Mouse (Mus musculus) brain, embryonic 18.5 days (tissue): ENCODE measurements around the gene Serpina6.
"Not testable (repeated sequence)": the region's sequence is repeated elsewhere in the genome, so short reads cannot be mapped to it uniquely, and the experiment has no call there.

ENCODE experiments used
- DNase-seq: peaks from one replicate; pipeline ENCODE4 v3.0.0-alpha.2; 2012; ENCODE audit warnings: low read depth, low spot score

Serpina6 gene

DNA sequence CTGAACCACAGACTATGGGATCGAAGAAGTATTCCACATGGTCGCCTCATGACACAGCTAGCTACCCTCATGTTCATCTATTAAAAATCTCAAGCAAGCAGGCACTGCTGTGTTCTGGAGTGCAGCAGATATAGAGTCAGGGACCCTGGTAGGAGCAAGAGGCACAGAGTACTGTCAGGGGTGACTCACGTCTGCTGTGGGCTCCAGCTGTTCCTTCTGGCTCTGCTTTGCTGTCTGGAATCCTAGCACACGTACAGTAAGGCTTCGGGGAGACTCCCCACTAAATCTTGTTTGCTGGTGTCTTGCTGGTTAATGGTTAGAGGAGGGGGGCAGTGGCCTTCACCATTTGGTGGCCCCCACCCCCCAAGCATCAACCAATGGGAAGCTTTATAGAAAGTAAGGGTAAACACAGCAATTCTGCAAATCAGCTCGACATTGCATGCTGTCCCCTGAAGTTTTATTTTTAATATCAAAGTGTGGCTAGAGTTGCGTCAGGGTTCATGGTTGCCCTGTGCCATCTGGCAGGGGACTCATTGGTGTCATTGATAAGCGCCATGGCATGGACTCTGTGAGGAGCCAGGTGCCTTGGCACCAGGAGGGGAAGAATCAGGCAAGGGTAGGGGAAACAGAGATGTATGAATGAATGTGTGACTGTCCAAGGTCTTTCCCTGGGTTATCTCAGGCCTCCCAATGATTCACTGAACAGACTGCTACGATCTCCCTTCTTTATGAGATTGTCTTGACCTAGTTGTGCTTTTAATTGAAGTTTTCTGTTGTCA, at the start of gene Serpina6:
TSS of gene Serpina6 (minus strand) at position 365 of the 779 bp plus-strand sequence.
- no peak for DNase-seq

DNA sequence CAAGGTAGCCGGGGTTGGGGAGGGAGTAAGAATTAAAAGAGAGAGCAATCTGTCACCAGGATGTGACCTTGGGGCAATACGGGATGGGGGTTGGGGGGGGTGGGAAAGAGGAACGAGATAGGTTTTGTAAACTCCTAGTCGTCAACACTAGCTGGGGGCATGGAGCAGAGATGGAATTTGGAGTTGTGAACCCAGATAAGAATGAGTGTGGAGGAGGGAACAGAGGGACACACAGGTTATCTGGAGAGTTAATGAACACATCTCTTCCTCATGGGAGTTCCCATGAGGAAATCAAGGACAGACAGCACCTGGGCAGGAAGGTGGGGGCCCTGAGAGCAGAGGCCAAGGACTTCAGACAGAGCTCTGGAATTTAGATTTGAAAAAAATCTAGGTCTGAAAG, 49.1 kb upstream of the Serpina6 start:
- DNase-seq = no peak

GRCm38 (mm10) chr12:103705547-103705946, 48.5 kb upstream of the Serpina6 start:
- no peak for DNase-seq

GRCm38 (mm10) chr12:103700144-103700750, 43.2 kb upstream of the Serpina6 start:
- DNase-seq = no peak

GRCm38 (mm10) chr12:103695429-103695828, 38.4 kb upstream of the Serpina6 start, which contains the start of gene Serpina1f:
Gene Serpina1f, minus strand, starts transcription at chr12:103695529.
- no peak for DNase-seq

GRCm38 (mm10) chr12:103688221-103688814, 31.3 kb upstream of the Serpina6 start:
- DNase-seq = no peak

GRCm38 (mm10) chr12:103687021-103687420, 30.0 kb upstream of the Serpina6 start:
- no peak for DNase-seq

- no peak for DNase-seq
Observed at GRCm38 (mm10) chr12:103686050-103686449, 29.0 kb upstream of the Serpina6 start.

DNA sequence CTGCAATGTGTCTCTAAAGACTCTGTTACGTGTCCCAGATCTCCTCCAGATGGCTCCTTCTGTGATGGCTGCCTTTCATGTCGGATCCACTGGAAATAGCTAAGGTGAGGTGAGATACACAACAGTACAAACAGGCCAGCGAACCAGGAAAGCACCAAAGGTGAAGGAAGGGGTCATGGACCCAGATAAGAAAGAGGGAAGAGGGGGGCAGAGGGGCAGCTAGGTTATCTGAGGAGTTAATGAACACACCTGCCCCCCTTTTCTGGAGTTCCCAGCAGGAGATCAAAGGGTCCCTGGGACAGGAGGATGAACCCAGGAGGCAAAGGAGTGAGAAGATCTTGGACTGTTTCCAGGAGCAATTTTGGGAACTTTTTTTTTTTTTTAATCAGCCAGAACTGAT, 28.4 kb upstream of the Serpina6 start:
- no peak for DNase-seq

DNA sequence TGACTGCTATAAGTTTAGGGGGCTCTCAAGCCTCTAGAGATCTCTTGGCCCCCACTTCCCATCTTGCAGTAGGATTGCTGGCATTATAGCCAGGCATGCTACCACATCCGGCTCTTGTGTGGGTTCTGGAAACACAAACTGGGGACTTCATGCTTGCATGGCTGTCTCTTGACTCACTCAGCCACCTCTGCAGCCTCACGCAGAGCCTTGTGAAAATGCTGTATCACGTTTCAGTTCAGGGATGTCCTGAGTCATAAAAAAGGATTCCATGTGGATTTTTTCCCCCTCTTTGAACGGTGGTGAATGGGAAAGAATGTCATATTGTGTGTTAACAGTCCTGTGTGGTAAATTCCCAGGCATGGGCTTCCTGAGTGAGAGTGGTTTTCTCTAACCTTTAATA, 26.8 kb upstream of the Serpina6 start:
- DNase-seq = no peak

DNA sequence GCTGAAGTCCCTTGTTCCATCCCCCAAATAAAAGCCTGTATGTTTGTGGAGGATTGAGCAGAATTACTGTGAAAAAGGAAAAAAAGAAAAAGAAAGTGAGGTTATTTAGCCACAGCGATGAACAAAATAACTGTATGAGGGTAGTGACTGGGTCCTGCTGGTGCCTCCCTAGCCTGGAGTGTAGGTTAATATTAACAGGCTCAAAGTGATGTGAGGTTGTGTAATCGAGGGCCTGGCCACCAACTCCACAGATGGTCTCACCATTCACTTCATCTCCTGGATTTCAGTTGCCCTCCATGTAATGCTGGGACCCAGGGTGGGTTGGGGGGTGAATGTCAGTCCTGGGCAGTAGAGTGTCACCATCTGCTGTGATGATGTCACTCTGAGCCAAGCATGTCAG, 24.7 kb upstream of the Serpina6 start:
- no peak for DNase-seq

DNA sequence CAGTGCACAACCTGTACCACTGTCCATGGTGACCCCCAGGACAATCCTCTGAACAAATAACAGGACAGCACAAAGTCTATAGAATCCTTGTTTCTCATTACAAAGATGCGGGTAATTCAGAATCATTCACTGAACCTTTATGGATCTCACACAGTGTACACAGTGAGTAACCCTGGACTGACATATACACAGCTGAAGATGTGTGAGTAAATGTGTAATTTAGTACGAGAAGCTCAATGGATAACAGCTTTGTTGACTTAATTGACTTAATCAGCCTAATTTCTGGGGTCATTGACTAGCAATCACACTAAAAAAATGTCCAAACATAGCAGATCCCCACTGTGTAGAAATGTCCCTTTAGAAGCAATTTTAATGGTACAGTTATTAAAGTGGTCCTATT, 24.2 kb upstream of the Serpina6 start:
- DNase-seq = no peak

DNA sequence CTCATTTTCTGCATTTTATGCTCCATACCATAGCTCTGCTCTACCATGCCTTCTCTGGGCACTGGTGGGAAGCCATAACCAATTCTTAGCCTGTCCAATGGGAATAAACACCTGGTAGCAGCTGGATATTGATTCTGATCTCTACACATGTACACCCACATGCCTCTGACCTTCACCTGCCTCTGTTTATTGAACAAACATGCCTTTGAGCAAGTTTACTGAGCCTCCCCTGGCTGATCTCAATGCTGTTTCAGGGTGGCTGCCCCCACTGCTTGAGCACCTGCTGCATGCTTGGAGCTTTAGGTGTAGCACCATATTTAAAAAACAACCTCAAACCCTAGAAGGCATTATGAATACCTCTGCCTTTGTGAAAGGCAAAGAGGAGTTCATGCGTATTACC, 22.8 kb upstream of the Serpina6 start:
- DNase-seq = not testable (repeated sequence)

DNA sequence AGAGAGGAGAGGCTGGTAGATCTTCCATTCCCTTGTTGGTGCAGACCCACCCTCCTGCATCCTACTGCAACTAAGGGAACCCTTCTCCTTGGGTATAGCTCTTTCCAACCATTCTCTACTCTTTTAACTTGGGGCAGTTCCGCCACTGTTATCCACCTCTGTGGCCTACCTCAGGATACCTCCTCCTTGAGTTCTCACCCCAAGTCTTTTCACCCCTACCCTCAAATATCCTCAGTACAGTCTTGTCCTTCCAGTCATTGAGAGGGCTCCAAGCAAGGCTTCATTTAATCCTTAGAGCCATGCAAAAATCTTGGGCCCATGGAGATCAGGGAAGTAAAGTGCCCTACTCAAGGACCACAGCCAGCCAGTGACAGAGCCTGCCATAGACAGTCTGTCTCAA, 19.0 kb upstream of the Serpina6 start, which contains the start of gene Serpina16:
TSS of gene Serpina16 (minus strand) at position 101 of the 400 bp plus-strand sequence.
- DNase-seq = no peak

DNA sequence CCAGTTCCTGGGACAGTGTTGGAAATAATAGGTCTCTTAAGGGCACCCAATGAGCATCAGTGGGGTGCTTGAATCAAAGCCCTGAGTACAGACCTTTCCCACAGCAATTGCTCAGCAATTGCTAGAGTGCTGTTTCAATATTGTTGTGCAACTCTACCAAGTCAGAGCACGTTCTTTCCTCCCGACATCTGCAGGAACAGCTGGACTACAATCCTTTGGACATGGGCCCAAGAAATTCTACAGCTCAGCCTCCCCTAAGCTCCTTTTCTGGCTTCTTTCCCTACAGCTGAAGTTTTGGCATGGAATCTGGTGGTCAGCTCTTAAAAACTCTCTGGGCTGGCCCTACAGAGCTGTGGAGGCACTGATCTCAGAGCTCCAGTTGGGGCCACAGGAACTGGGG, 16.2 kb upstream of the Serpina6 start:
- DNase-seq = no peak

- no peak for DNase-seq
Observed at GRCm38 (mm10) chr12:103671483-103671882, 14.5 kb upstream of the Serpina6 start.

DNA sequence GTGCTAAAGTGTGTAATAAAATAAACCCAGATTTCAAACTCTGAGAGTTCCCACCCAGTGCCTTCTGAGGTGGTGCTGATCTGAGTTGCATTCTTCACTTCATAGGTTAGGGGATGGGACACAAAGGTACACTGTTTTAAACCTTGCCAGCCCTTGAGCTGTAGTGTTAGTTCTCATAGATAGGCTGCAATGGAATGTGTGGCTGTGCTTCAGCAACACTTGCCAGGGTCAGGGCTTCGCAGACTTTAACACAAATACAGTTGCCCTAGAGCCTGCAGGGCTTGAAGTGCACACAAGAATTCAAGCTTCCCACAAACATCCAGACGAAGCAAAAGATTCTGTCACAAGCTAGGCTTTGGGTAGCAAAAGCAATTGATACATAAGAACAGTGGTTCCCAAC, 14.0 kb upstream of the Serpina6 start:
- DNase-seq = no peak

DNA sequence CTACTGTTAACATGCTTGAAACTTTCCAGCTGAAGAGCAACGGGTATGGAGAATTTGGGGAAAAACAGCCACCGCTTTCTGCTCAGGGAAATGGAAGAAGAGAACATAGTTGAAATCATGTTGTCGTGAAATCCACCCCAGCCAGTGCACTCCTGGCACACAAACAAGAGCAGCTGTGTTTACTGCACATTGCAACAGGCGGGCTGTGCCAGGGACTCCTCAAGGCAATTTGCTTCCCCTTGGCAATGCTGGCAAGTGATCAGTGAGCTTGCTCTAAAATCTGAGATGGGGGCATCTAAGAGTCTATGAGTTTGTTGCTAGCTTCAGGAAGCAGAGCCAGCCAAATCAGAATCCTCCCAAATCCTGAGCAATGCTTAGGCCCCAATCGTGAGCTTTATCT, 13.3 kb upstream of the Serpina6 start:
- peak; percentile 43 for DNase-seq

- DNase-seq = no peak
Observed at GRCm38 (mm10) chr12:103665286-103665685, 8.3 kb upstream of the Serpina6 start.

GRCm38 (mm10) chr12:103662053-103662452, 5.0 kb upstream of the Serpina6 start:
- DNase-seq = not testable (repeated sequence)

- no peak for DNase-seq
Observed at GRCm38 (mm10) chr12:103660076-103660475, 3.1 kb upstream of the Serpina6 start.

DNA sequence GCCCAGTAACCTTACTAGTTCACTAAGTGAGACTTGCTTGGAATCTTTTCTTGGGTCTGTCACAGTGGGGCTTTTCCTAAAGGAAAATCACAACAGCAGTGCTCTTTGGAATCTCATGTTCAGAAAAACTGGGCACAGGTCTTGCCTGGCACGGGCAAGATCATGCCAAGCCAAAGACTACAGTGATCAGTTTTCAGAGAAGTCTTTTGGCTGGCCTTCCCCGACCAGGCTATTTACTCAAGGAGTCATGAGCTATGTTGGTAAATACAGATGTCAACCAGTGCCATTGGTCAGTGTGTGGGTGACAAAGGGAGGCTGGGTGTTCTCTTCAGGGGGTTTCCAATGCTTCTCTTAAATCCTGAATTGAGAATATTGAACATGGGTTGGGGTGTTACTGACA, 2.2 kb upstream of the Serpina6 start:
- DNase-seq = no peak

DNA sequence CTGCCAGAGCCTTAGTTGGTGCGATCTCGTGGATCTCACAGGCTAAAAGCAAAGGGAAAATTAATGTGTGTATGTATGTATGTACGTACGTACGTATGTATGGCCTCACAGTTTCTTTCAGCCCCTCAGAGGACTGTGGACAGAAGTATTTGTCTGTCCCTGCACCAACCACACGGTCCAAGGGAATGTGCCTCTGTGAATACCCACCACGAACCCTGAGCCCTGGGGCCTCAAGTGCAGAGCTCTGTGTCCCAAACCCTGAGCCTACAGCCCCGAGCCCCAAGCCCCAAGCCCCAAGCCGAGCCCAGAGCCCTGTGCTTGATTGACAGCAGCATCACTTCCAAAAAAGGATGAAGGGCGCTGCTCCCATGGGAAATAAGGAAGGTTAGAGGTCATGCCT, 979 bp upstream of the Serpina6 start:
- DNase-seq = no peak
